Mouse (Mus musculus): ENCODE results near the gene Fstl3.

Gene Fstl3

DNA sequence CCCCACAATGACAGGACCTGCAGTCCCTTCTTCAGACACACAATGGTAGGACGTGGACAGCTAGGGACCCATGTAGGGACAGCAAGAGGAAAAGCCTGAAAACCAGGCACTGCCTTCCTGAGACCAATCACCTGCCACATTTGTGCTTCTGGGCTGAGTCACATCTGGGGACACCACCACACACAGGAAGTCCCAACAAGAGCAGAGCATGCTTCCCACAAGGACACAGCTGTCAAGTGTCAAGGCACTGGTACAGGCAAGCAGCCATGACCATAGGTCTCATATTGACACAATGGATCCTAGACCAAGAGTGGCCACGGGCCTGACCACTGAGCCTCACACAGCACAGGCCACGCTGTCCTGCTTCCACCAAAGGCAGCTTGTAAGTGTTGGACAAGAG, 14.2 kb upstream of the Fstl3 start:
- DNase-seq (ENCODE audit: low spot score), result no peak

- DNase-seq (ENCODE audit: low spot score), result no peak
Observed at GRCm38 (mm10) chr10:79764234-79764633, 12.8 kb upstream of the Fstl3 start.

GRCm38 (mm10) chr10:79765228-79765745, 11.8 kb upstream of the Fstl3 start:
- no peak for DNase-seq (ENCODE audit: low spot score)

GRCm38 (mm10) chr10:79766001-79766507, 11.0 kb upstream of the Fstl3 start:
- peak; percentile 33 for DNase-seq (ENCODE audit: low spot score)

DNA sequence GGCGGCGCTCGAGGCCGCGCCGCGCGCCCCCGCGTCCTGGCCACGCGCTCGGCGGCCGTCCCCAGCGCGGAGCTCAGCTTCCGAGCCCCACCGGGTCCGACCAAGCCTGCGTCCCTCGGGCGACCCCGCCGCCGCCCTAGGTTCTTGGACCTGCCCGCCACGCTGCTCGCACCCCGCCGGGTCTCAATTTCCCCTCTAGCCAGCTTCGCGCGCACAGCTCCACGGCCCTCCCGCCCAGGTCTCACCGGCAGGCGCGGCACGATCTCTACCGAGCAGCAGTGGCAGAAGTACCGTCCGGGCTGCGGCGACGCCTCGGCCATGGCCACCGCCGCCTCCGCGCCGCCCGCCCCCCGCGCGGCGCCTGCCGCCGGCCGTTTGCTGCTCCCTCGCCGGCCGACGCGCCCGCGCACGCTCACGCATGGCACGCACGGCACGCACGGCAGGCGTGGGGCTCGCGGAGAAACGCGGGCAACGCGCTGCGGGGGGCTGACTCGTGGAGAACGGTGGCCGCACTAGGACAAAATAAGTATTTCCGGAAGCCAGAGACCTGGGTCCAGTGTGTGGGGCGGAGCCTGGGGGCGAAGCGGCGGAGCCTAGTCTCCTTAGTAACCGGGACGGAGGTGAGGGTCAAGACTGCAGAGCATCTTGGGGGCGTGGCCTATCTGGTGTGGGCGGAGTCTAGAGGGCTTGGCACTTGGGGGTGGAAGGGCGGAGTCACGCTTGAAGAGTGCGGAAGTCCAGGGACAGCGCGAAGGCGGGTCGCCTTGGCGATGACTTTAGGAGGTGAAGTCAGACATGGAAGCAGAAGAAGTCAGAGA, 10.4 kb upstream of the Fstl3 start, which contains the start of gene Rnf126:
TSS of gene Rnf126 (minus strand) at position 445 of the 818 bp plus-strand sequence.
- peak; percentile 100 for DNase-seq (ENCODE audit: low spot score)

DNA sequence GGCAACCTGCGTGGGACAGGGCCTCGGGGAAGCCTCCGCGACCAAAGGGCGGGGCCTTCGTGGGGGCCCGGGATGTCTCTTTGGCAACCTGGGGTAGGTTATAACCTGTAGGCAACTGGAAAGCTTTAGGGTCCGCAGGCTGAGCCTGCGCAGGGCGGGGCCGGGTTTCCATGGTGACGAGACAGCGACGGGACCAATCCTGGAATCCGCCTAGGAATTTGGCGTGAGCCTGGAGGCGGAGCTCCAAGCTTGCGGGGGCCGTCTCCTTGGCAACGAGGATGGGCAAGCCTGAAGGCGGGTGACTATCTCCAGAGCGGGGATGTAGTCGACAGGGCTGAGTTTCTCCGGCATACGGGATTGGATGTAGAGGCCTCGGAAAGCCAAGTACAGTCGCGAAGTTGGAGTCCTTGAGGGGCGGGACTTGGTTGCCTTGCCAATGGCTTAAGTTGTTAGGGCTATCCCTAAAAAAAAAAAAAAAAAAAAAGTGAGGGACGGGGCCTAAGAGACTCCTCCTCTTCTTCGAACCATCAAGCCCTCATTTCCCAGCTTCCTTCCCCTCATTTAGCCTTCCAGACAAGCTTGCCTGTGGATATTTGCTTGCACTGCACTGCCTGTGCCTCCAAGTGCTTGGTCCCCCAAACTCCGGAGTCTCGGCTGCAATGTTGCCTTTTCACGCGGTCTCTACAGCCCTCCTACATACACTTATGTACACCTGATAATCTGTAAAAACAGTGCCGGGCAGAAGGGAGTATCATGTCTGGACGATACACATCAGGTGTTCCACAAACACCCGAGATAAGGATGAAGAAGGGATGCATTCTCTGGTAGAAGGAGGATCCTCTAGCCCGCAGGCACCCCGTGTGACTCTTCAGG, 9.5 kb upstream of the Fstl3 start:
- peak; percentile 97 for DNase-seq (ENCODE audit: low spot score)

DNA sequence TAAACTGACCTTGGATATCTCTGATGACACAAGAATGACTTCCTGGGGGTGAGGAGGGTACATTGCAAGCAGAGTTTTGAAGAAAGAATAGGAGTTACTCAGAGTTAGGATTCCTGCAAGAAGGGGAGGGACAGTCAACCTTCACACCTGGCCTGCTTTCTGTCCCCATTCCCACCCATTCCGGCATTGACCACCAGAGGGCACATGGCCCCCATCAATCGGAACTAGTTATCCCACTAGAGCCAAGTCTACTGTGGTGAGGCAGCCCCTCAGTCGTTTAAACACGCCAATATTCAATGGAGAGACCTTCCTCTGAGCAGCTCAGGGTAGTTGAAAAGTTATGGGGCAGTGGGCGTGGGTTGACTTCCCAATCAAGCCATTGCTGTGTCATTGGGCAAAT, 8.7 kb upstream of the Fstl3 start:
- DNase-seq (ENCODE audit: low spot score), result peak; percentile 88

DNA sequence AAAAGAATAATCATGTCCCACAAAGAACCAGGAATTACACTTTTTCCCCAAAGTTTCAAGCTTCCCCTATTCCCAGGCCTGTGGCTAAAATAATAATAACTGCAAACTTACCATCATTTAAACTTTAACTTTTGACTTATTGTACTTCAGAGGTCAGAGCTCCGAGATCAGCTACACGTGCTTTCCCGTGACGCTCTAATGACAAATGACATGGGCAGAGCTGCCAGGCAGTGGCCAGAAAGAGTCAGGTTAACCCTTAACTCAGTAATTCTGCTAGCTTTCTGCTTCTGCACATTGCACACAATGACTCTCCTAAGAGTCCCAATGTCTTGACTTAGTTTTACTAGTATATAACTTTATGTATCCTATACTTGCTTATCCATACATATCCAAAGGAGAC, 7.7 kb upstream of the Fstl3 start:
- no peak for DNase-seq (ENCODE audit: low spot score)

DNA sequence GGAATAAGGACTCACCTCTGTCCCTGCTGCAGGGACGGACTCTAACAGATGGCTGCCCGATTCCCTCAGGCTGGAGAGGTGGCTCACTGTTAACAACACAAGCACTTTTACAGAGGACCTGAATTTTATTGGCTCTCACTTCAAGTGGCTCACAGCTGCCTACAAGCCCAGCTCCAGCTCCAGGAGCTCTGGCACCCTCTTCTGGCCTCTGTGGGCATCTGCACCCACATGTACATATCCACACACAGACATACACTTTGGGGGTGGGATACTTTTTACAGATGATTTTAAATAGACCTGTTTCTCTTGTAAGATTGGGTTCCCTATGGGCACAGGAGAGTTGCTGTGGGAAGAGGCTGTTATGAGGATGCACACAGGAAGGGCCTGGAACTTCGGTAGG, 4.8 kb upstream of the Fstl3 start:
- no peak for DNase-seq (ENCODE audit: low spot score)

GRCm38 (mm10) chr10:79773208-79773607, 3.9 kb upstream of the Fstl3 start:
- DNase-seq (ENCODE audit: low spot score), result no peak

DNA sequence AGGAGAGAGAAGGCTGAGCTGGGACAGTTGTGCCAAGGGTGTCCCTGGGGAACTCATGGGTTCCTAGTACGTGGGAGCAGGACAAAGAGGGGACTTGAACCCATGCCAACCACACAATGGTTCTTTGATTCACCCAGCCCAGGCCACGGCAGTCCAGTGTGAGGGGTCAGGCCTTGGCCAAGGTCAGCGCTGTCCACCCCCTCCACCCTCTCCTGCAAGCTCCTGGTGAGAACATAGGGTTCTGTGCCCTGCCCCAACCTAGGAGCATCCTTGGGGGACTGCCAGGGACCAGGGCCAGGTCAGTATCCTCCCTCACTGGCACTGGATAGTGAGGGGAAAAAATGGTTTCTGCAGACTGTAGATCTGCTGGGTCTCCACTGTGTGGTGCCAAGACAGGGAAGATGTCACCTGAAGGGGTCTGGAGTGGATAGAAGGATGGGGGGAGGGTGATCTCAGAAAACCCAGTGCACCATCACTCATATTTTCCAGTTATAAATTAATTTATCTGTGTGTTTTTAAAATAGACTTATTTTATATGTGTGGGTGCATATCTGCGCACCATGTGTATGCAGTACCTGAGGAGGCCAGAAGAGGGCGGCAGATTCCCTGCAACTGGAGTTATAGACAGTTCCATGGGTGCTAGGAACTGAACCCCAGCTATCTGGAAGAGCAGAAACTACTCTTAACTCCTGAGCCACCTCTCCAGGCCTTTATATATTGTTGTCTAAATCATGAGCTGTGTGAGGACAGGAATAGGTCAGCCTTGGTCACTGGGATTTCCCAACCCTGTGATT, 2.4 kb upstream of the Fstl3 start:
- no peak for DNase-seq (ENCODE audit: low spot score)

DNA sequence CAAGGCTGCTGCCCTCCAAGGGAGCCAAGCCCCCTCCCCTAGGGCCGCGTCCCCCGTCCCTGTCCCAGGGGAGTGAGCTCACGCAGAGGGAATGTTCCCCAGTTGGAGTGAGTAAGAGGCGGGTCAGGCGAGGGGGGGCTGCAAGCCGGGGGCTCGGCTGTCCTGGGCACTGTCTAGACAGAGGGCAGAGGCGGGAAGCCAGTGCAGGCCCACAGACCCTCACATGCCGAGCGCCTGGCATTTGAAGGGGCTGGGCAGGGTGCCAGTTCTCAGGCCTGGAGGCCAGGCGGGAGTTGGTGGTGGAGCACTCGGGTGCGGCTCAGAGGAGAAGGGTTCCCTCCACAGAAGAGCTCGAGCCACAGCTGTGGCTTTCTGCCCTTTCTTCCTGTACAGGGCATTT, 934 bp downstream of the Fstl3 start:
- DNase-seq (ENCODE audit: low spot score), result peak; percentile 32

DNA sequence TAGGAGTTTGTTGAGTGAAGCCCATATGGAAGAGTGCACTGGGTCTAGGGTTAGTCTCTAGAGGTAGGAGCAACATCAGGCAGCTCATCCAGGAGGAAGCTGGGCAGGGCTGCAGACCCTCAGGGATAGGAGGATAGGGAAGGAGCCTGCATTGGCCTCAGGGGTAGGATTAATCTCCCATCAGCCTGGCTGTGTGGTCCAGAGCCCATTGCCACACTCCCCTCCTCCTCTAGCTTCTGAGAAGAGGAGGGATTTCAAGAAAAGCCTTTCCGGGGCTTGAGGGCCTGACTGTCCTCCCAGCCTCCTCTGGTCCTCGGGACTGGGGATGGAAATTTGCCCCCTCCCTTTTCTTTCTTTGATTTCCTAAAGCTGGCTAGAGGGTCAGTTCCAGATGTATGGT, 2.1 kb downstream of the Fstl3 start:
- no peak for DNase-seq (ENCODE audit: low spot score)

GRCm38 (mm10) chr10:79779784-79780663, 3.0 kb downstream of the Fstl3 start:
- DNase-seq (ENCODE audit: low spot score), result peak; percentile 95

DNA sequence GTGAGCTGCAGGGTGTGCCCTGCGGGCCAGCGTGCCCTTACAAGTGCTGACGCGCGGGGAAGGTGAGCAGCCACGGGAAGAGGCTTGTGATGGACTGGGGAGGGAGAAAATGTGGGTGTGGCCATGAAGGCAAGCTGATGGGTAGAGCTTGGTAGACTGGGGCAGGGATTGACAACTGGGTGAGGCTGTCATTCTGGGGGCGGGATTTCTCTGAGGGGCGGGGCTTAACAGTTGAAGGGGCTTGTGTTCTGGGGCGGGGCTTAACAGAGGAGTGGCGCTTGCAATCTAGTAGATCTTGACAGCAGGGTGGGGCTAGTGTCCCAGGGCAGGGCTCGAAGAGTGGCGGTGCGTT, 3.6 kb downstream of the Fstl3 start:
- no peak for DNase-seq (ENCODE audit: low spot score)

DNA sequence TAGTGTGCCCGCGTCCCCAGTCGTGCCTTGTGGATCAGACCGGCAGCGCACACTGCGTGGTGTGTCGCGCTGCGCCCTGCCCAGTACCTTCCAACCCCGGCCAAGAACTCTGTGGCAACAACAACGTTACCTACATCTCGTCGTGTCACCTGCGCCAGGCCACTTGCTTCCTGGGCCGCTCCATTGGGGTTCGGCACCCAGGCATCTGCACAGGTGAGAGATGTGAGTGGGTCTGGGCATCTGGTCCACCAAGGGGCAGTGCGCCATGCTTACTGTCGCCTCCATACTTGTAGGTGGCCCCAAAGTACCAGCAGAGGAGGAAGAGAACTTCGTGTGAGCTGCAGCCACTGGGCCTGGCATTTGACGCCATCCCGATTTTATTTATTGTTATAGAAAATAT, 4.1 kb downstream of the Fstl3 start:
- DNase-seq (ENCODE audit: low spot score), result no peak

DNA sequence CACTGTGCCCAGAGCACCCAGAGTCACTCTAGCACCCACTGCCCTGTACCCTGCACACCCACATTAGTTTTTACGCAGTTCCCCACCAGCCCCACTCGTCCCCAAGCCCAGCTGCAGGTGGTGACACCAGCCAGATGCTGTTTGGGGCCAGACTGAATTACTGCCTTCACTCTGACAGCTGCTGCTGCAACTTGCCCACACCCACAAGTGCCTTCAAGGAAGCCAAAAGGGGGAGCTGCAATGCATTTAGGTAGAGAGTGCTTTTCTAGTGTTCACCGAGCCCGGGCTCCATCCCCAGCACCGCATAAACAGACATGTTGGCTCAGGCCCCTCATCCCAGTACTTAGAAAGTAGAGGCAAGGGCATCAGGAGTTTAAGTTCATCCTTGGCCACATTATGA, 4.9 kb downstream of the Fstl3 start:
- DNase-seq (ENCODE audit: low spot score), result no peak

DNA sequence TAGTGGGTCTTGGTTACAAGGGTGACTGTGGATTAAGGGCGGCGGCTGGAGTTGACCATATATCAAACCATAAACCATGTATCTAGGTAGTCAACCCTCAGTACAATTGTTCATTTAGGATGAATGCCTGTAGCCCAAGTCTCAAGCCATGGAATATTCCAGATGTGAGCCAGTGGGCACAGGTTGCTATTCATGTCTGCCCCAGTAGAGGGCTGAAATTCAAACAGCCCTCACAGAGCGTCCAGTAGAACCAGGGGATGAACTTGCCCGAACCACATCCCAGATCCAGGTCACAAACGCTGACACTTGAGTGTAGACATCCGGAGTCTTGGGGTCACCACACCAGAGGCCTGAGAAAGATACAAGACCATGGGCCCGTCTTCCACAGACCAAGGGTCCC, 6.0 kb downstream of the Fstl3 start:
- DNase-seq (ENCODE audit: low spot score), result no peak

- peak; percentile 80 for DNase-seq (ENCODE audit: low spot score)
Observed at GRCm38 (mm10) chr10:79783920-79784800, 7.1 kb downstream of the Fstl3 start.
